Mouse (Mus musculus) lung, adult 2 months (tissue): ENCODE measurements around the gene Cacna1c. TPM values are rescaled to one million over a fixed set of nuclear protein-coding genes. Genes with fewer than 3 reads are reported as not detected.
A peak's percentile ranks its signal among the peaks of the same experiment; 100 is the strongest.

Experiments
- DNase-seq: peaks from one replicate; pipeline ENCODE4 v3.0.0; 2022
- H3K4me1 ChIP-seq: fragments of 200-500 bp; 2 replicates; pipeline ENCODE4 v1.6.1; 2011; ENCODE audit warnings: low read length; ENCODE audit not compliant: control insufficient read depth, insufficient read depth
- H3K4me3 ChIP-seq: fragments of 200-500 bp; replicated peaks from 2 replicates; pipeline ENCODE3; 2011; ENCODE audit warnings: low read depth, mild to moderate bottlenecking, control low read depth, low read length; ENCODE audit errors: extremely low read depth
- CTCF ChIP-seq: fragments of 200-500 bp; IDR thresholded peaks from 2 replicates; pipeline ENCODE4 v1.5.1; 2011; ENCODE audit warnings: mild to moderate bottlenecking, low read length, control low read depth; ENCODE audit not compliant: insufficient read depth
- POLR2A ChIP-seq: fragments of 200-500 bp; IDR thresholded peaks from 2 replicates; pipeline ENCODE4 v1.6.1; 2011; ENCODE audit warnings: low read depth, mild to moderate bottlenecking, control low read depth, low read length, borderline replicate concordance; ENCODE audit errors: extremely low read depth
- WGBS: fragments of 180-500 bp; shearing (Covaris S2); methylation state at CpG from one replicate; pipeline ENCODE4 v1.1.7; 2018; 5-methylcytosine and 5-hydroxymethylcytosine counted together
- polyA plus RNA-seq: library from polyadenylated mRNA; depleted of rRNA; stranded (reverse); fragments of >200 nt; gene quantifications from 2 replicates; pipeline ENCODE4 v1.2.3, GENCODE M21; 2012

Gene Cacna1c
- polyA plus RNA-seq, 1 experiment = 16.3 TPM

- TF ChIP-seq POLR2A (no peak), CTCF (no peak)
- WGBS = 51% methylated on average over 12 of the region's 12 CpGs
- H3K4me3 ChIP-seq = peak overlapping the region; percentile 46
- no peak for DNase-seq
- peaks cover 2% of the 10 kb centered on the region; the same call in 1 of the 2 replicates for H3K4me1 ChIP-seq
Measured at GRCm38 (mm10) chr6:119174307-119175074, 21.7 kb downstream of the Cacna1c start.

- H3K4me1 ChIP-seq = no peaks in the 10 kb centered on the region
- no peak overlapping the region for H3K4me3 ChIP-seq
- DNase-seq = no peak
- TF ChIP-seq CTCF = no peak
- TF ChIP-seq POLR2A = no peak
Measured at GRCm38 (mm10) chr6:119165677-119166076, 30.5 kb downstream of the Cacna1c start.

GRCm38 (mm10) chr6:119145109-119145508 is 51.1 kb downstream of the Cacna1c start:
- DNase-seq = no peak
- Histone ChIP-seq H3K4me3 (no peak overlapping the region), H3K4me1 (no peaks in the 10 kb centered on the region)
- 44% methylated on average over 4 of the region's 4 CpGs for WGBS
- TF ChIP-seq CTCF (no peak), POLR2A (no peak)

- 16% methylated on average over 7 of the region's 7 CpGs for WGBS
- no peak for DNase-seq
- H3K4me3 ChIP-seq = no peak overlapping the region
- H3K4me1 ChIP-seq = 0 out of 2 replicates have a peak, but pooled peaks cover 2% of the 10 kb centered on the region
- no peak for TF ChIP-seq CTCF
- no peak for TF ChIP-seq POLR2A
Measured at GRCm38 (mm10) chr6:119139561-119139960, 56.7 kb downstream of the Cacna1c start.

GRCm38 (mm10) chr6:119137768-119138167 is 58.5 kb downstream of the Cacna1c start:
- TF ChIP-seq CTCF (no peak), POLR2A (no peak)

GRCm38 (mm10) chr6:119132863-119133262 is 63.4 kb downstream of the Cacna1c start:
- TF ChIP-seq CTCF = no peak
- no peak for TF ChIP-seq POLR2A
- WGBS = 91% methylated on average over 4 of the region's 4 CpGs
- DNase-seq = no peak
- Histone ChIP-seq H3K4me3 (no peak overlapping the region), H3K4me1 (no peaks in the 10 kb centered on the region)

More at GRCm38 (mm10) chr6:119137768-119138167, 58.5 kb downstream of the Cacna1c start:
- WGBS = 59% methylated on average over 10 of the region's 10 CpGs
- H3K4me1 ChIP-seq = 0 out of 2 replicates have a peak, but pooled peaks cover 2% of the 10 kb centered on the region
- H3K4me3 ChIP-seq = no peak overlapping the region
- no peak for DNase-seq

- WGBS = 82% methylated on average over 8 of the region's 8 CpGs
- no peak overlapping the region for H3K4me3 ChIP-seq
- no peak for DNase-seq
Measured at GRCm38 (mm10) chr6:119132111-119132735, 64.0 kb downstream of the Cacna1c start.

GRCm38 (mm10) chr6:119129664-119130063 is 66.6 kb downstream of the Cacna1c start:
- DNase-seq = peak; percentile 56
- Histone ChIP-seq H3K4me1 (no peaks in the 10 kb centered on the region), H3K4me3 (no peak overlapping the region)
- TF ChIP-seq POLR2A (no peak), CTCF (peak; percentile 77)
- 76% methylated on average over 5 of the region's 5 CpGs for WGBS

More at GRCm38 (mm10) chr6:119132111-119132735, 64.0 kb downstream of the Cacna1c start:
- TF ChIP-seq CTCF = no peak
- H3K4me1 ChIP-seq = no peaks in the 10 kb centered on the region

- DNase-seq = no peak
- 88% methylated on average over 8 of the region's 8 CpGs for WGBS
- Histone ChIP-seq H3K4me3 (no peak overlapping the region), H3K4me1 (no peaks in the 10 kb centered on the region)
- TF ChIP-seq POLR2A = no peak
- no peak for TF ChIP-seq CTCF
Measured at GRCm38 (mm10) chr6:119128521-119128920, 67.7 kb downstream of the Cacna1c start.

GRCm38 (mm10) chr6:119128076-119128475 is 68.1 kb downstream of the Cacna1c start:
- TF ChIP-seq CTCF = no peak
- no peak for TF ChIP-seq POLR2A
- no peak for DNase-seq
- 76% methylated on average over 1 of the region's 1 CpGs for WGBS
- H3K4me1 ChIP-seq = no peaks in the 10 kb centered on the region
- no peak overlapping the region for H3K4me3 ChIP-seq
